Mouse (Mus musculus): ENCODE measurements at regions not wholly inside any gene's neighbourhood (a gene's known extent, or its start where the extent isn't known, plus 50 kb on each side); places are given as distances from the start of the nearest gene placed in this dataset.

- no peak for TF ChIP-seq POLR2A (IDR thresholded peaks at IDR 0.05; ENCODE audit: low read depth, low read length)
- no peak for TF ChIP-seq CTCF (conservative IDR thresholded peaks at IDR 0.05; ENCODE audit: insufficient read depth, insufficient read length, low read depth, low read length)
Measured at GRCm38 (mm10) chr14:45964043-45964442, 306.1 kb upstream of the Ddhd1 start.

All from kidney, adult 2 months (tissue).